Mouse (Mus musculus): Measurements from ENCODE around the gene Mndal. TPM values are rescaled to one million over a fixed set of nuclear protein-coding genes. Genes with fewer than 3 reads are reported as not detected.
"Not testable (repeated sequence)": the region's sequence is repeated elsewhere in the genome, so short reads cannot be mapped to it uniquely, and the experiment has no call there.

The Mndal gene
- polyA plus RNA-seq, 1 experiment, result 0.35 TPM

- Histone ChIP-seq H3K36me3 (ENCODE audit: control insufficient read depth, insufficient read depth, low read length) (no peaks in the 10 kb centered on the region), H3K4me1 (ENCODE audit: control insufficient read depth, insufficient read depth, low read length) (no peaks in the 10 kb centered on the region), H3K27ac (ENCODE audit: control insufficient read depth, insufficient read depth, low read depth, low read length) (no peak overlapping the region), H3K4me3 (ENCODE audit: control insufficient read depth, low read depth, low read length) (no peak overlapping the region), H3K27me3 (ENCODE audit: control insufficient read depth, insufficient read depth, low read length) (no peaks in the 10 kb centered on the region)
- TF ChIP-seq POLR2A (IDR thresholded peaks at IDR 0.05; ENCODE audit: control insufficient read depth, low read depth, low read length), result no peak
- no peak for TF ChIP-seq CTCF (IDR thresholded peaks at IDR 0.05; ENCODE audit: control insufficient read depth, insufficient read depth, insufficient replicate concordance, low read depth, low read length)
These were observed 30.4 kb downstream of the Mndal start for GRCm38 (mm10) chr1:173911808-173912464.

DNA sequence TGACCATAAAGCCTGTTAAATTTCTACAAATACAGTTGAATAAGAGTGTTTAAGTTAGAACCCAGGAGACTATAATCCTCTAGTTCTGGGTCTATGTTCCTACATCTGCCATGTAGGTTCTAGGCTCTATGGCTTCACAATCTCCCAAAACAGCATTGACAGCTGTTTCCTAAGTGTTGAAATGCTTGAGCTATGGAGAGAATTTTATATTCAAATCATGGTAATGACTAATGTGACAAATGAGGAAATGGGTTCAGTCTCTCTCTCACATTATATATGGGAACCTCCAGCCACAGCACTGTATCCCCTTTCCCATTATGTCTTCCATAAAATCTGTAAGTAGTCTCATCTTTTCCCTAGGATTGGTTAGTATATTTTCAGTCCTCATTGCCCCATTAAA is 33.9 kb downstream of the Mndal start:
- not testable (repeated sequence) for H3K4me3 ChIP-seq (ENCODE audit: control insufficient read depth, low read depth, low read length); H3K27me3 ChIP-seq (ENCODE audit: control insufficient read depth, insufficient read depth, low read length); H3K27ac ChIP-seq (ENCODE audit: control insufficient read depth, insufficient read depth, low read depth, low read length); H3K4me1 ChIP-seq (ENCODE audit: control insufficient read depth, insufficient read depth, low read length); H3K36me3 ChIP-seq (ENCODE audit: control insufficient read depth, insufficient read depth, low read length)

- H3K27ac ChIP-seq (ENCODE audit: control insufficient read depth, insufficient read depth, low read depth, low read length), result not testable (repeated sequence)
These were observed 36.4 kb downstream of the Mndal start for GRCm38 (mm10) chr1:173905885-173906284.

GRCm38 (mm10) chr1:173889741-173890140 is 52.5 kb downstream of the Mndal start:
- not testable (repeated sequence) for H3K27ac ChIP-seq (ENCODE audit: control insufficient read depth, insufficient read depth, low read depth, low read length); H3K4me1 ChIP-seq (ENCODE audit: control insufficient read depth, insufficient read depth, low read length)

More at GRCm38 (mm10) chr1:173905885-173906284, 36.4 kb downstream of the Mndal start:
- H3K4me1 ChIP-seq (ENCODE audit: control insufficient read depth, insufficient read depth, low read length); H3K27me3 ChIP-seq (ENCODE audit: control insufficient read depth, insufficient read depth, low read length); H3K4me3 ChIP-seq (ENCODE audit: control insufficient read depth, low read depth, low read length); H3K36me3 ChIP-seq (ENCODE audit: control insufficient read depth, insufficient read depth, low read length): not testable (repeated sequence)

DNA sequence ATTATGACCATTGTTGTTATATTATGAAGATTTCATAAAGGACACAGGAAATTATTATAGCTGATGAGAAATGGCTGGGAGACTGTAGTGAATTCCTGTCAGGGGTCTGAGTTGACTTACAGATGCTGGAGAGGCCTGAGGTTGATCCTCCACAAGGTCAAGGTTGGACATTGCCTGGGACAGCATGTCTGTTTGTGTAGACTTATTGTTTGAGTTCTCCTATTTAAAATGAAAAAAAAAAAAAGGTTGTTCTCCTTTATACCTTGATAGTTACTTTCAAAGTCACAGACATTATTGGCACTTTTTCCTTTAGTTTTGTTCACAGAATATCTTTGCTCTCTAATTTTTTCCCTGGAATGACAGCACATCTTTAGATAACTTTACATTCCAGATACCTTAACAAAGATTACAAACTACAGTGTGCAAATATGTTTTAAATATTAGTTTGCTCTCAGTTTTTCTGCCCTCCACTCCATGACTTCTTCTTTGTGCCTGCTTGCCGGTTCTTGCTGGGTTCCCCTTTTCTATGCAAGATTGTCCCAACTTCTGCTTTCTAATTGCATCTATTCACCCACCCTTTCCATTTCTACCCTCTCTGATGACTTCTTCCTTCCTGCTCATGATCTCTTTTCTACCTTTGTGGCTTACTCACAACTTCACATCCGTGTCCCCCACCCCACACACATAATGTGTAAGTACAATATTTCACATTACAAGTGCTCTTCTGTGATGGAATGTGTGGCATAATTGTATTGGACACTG is 55.1 kb downstream of the Mndal start:
- H3K4me3 ChIP-seq (ENCODE audit: control insufficient read depth, low read depth, low read length); H3K36me3 ChIP-seq (ENCODE audit: control insufficient read depth, insufficient read depth, low read length); H3K27me3 ChIP-seq (ENCODE audit: control insufficient read depth, insufficient read depth, low read length); H3K4me1 ChIP-seq (ENCODE audit: control insufficient read depth, insufficient read depth, low read length); H3K27ac ChIP-seq (ENCODE audit: control insufficient read depth, insufficient read depth, low read depth, low read length): not testable (repeated sequence)

More at GRCm38 (mm10) chr1:173889741-173890140, 52.5 kb downstream of the Mndal start:
- not testable (repeated sequence) for H3K36me3 ChIP-seq (ENCODE audit: control insufficient read depth, insufficient read depth, low read length); H3K4me3 ChIP-seq (ENCODE audit: control insufficient read depth, low read depth, low read length); H3K27me3 ChIP-seq (ENCODE audit: control insufficient read depth, insufficient read depth, low read length)

DNA sequence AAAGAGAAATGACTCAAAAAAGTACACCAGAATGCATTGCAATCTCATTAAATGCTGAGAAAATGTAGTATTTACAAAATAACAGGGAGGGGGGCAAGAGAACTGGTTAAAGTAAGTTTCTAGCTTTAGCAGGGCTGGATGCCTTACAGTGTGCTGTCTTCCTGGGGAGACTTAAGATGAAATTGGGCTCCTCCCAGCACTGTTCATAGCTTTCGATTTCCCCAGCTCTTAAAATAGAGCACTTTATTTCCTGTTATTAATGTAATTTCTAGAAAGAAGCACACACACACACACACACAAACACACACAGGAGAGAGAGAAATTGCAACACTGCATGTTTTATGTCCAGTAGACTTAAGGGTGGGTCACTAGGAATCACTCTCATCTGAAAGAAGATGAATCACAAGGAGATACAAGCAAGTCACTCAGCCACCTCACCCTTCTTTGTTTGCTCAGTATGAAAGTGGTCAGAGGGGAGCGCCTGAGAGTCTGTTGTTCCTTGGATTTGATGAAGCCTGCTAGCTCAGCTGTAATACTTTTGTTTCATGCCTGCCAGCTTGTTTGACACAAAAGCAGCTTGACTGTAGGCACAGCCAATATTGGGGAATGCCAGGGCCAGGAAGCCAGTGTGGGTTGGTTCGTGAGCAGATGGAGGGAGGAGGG is 62.2 kb downstream of the Mndal start:
- not testable (repeated sequence) for H3K27ac ChIP-seq (ENCODE audit: control insufficient read depth, insufficient read depth, low read depth, low read length); H3K36me3 ChIP-seq (ENCODE audit: control insufficient read depth, insufficient read depth, low read length); H3K27me3 ChIP-seq (ENCODE audit: control insufficient read depth, insufficient read depth, low read length); H3K4me3 ChIP-seq (ENCODE audit: control insufficient read depth, low read depth, low read length); H3K4me1 ChIP-seq (ENCODE audit: control insufficient read depth, insufficient read depth, low read length)

- not testable (repeated sequence) for H3K36me3 ChIP-seq (ENCODE audit: control insufficient read depth, insufficient read depth, low read length); H3K27ac ChIP-seq (ENCODE audit: control insufficient read depth, insufficient read depth, low read depth, low read length); H3K4me3 ChIP-seq (ENCODE audit: control insufficient read depth, low read depth, low read length); H3K4me1 ChIP-seq (ENCODE audit: control insufficient read depth, insufficient read depth, low read length); H3K27me3 ChIP-seq (ENCODE audit: control insufficient read depth, insufficient read depth, low read length)
These were observed 62.9 kb downstream of the Mndal start for GRCm38 (mm10) chr1:173879225-173879987.

DNA sequence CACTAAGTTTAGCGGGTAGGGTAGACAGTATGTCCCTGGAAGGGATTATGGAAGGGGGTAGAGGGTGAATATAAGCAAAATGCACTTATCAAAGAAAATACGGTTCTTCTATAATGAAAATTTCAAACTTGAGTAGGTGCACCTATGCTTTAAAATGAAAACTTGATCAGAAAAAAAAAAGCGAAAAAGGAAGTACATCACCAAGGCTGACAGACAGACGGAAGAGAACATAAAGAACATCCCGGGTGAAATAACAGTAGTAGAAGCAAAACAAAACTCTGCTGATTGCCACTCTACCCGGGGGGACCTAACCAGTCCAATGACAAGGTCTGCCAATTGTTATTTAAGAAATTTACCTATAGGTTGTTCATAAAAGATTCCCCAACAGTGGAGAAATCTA is 64.0 kb downstream of the Mndal start:
- not testable (repeated sequence) for H3K36me3 ChIP-seq (ENCODE audit: control insufficient read depth, insufficient read depth, low read length); H3K27ac ChIP-seq (ENCODE audit: control insufficient read depth, insufficient read depth, low read depth, low read length); H3K27me3 ChIP-seq (ENCODE audit: control insufficient read depth, insufficient read depth, low read length); H3K4me1 ChIP-seq (ENCODE audit: control insufficient read depth, insufficient read depth, low read length); H3K4me3 ChIP-seq (ENCODE audit: control insufficient read depth, low read depth, low read length)

- not testable (repeated sequence) for H3K4me3 ChIP-seq (ENCODE audit: control insufficient read depth, low read depth, low read length); H3K27me3 ChIP-seq (ENCODE audit: control insufficient read depth, insufficient read depth, low read length); H3K4me1 ChIP-seq (ENCODE audit: control insufficient read depth, insufficient read depth, low read length); H3K27ac ChIP-seq (ENCODE audit: control insufficient read depth, insufficient read depth, low read depth, low read length); H3K36me3 ChIP-seq (ENCODE audit: control insufficient read depth, insufficient read depth, low read length)
These were observed 65.2 kb downstream of the Mndal start for GRCm38 (mm10) chr1:173877125-173877524.

- H3K27ac ChIP-seq (ENCODE audit: control insufficient read depth, insufficient read depth, low read depth, low read length); H3K27me3 ChIP-seq (ENCODE audit: control insufficient read depth, insufficient read depth, low read length); H3K4me1 ChIP-seq (ENCODE audit: control insufficient read depth, insufficient read depth, low read length); H3K36me3 ChIP-seq (ENCODE audit: control insufficient read depth, insufficient read depth, low read length); H3K4me3 ChIP-seq (ENCODE audit: control insufficient read depth, low read depth, low read length): not testable (repeated sequence)
These were observed 73.7 kb downstream of the Mndal start for GRCm38 (mm10) chr1:173868586-173868985.

Data from testis, adult 2 months (tissue).